Mouse (Mus musculus): Measurements from ENCODE around the gene Adamts13.

Adamts13 gene

DNA sequence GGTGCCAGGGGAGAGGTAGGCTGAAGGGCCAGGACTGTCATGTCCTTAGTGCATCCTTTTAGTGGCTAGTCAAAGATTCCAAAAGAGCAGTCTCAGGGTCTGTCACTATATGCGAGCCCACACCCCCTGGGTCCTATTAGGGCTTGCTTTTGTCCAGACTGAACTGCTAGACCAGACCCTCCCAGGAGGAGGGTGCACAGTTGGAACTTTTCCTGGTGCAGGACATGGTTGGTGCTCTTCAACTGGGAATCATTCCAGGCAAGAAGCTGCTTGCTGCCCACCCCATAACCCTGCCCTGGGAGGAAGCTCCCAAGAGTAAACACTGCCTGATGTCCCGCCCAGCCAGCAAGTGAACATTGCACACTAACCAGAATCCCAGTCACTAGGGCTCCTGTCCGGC, at the start of gene Adamts13:
Adamts13 (plus strand) TSS at position 301 of the 400 bp plus-strand sequence.
- DNase-seq: no peak

DNA sequence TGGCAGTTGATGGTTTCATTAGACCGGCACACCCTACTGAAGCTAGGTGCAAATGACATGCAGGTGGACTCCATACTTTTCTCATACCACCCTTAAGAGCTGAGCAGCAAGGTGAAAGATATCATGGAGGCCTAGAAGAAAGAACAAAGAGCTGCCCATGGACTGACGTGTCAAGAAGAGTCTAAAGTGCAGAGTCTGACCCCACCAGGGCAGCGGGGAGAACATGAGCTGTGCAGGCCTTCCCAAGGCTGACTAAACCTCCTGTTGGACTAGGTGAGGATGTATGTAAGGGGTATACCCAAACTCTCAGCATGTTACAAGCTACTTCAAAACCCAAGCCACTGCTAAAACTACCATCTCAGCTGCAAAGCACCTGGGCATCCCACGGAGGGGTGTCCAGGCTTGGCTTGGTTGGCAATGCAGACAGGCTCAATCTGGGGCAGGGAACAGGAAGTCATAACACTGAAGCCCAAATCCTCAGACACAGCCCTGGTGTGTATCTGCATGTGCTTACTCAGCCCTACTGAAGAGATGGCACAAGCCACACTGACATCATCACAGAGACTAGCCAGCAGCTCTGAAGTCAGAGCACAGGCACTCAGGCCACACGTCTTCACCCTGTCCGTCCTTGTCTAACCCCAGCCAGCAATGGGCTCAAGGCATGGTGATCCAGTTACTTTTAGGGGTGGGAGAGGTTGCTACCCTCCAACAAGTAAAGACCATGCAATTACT, 45.3 kb upstream of the Adamts13 start:
- no peak for DNase-seq

GRCm38 (mm10) chr2:26930390-26930789, 42.8 kb upstream of the Adamts13 start:
- DNase-seq: peak; percentile 91

DNA sequence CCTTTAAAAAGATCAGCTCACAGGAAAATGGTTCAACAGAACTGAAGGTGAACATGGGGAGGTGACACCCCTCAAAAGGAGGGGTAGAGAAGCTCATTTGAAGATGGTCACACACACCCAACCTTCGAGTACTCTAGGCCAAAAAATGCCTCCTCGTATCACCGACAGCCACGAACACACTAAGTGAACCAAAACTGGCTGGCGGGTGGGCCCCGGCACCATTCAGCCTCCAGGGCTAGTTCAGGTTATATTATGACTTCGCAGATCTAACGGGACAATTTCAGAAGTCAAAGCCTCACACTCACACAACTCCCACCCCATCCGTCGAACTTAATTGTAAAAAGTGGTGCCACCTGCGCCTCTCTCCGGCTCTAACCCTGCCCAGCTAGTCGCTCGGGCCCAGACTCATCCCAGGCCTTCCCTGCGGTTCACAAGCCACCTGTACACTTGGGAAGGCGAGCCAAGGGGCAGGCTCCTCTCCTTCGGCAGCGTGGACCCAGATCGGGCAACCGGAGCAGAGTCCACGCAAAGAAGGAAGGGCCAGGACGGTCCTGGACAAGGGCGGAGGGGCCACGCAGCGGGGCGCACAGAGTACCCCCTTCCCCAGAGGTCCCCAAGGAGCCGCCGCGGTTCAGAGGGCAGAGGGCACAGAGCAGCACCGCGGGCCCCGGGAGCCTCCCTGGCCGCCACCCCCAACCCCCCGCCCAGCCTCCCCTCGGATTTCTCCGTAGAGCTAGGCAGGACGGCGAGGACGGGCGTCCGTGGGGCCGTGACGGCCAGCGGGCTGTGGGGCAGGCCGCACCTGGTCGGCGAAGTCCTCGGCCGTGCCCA, 40.5 kb upstream of the Adamts13 start:
- DNase-seq: no peak

GRCm38 (mm10) chr2:26933304-26934055, 39.7 kb upstream of the Adamts13 start, which contains the start of the genes Surf4 and Stkld1:
Surf4 (minus strand) TSS chr2:26933928.
Stkld1 (plus strand) TSS chr2:26934047.
- peak; percentile 96 for DNase-seq

GRCm38 (mm10) chr2:26935286-26935685, 37.9 kb upstream of the Adamts13 start:
- no peak for DNase-seq

- DNase-seq: no peak
Measured at GRCm38 (mm10) chr2:26936425-26936824, 36.8 kb upstream of the Adamts13 start.

GRCm38 (mm10) chr2:26941539-26941938, 31.7 kb upstream of the Adamts13 start:
- peak; percentile 69 for DNase-seq

DNA sequence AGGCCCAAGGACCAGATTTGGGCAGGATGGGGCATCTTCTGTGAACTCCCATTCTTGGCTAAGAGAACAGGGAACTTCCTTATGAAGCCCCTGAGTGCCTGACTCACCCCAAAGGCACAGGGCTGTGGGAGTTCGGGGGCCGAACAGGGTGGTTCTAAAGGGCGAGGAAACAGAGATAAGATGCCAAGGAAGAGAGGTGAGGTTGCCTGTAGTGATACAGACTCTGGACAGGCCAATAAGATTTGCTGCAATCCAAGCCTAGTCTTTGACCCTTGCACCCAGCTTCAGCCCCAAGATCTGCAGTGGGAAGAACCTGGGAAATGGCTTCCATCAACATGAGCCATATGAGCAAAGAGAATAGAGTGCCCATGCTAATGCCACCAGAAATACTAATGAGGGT, 30.0 kb upstream of the Adamts13 start:
- no peak for DNase-seq

- no peak for DNase-seq
Measured at GRCm38 (mm10) chr2:26950411-26950810, 22.8 kb upstream of the Adamts13 start.

DNA sequence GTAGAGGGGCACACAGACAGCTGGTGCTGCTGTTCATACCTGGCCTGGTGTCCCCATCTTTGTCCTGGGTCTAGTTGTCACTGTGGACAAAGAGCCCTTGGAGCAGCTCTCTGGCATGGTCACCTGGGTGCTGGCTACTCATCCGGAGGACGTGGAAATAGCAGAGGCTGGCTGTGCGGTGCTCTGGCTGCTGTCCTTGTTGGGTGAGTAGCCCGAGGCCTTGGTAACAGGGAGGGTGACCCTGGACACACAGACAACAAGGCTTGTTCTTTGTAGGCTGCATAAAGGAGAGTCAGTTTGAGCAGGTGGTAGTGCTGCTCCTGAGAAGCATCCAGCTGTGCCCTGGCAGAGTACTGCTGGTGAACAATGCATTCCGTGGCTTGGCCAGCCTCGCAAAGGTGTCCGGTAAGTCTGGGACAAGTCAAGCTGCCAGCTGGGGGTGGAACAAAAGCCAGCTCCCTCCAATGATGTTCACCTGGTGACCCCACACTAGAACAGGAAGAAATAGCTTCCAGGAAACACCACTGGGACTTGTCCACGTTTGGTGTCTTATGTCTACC, 21.8 kb upstream of the Adamts13 start:
- no peak for DNase-seq

GRCm38 (mm10) chr2:26952193-26952592, 21.0 kb upstream of the Adamts13 start:
- peak; percentile 51 for DNase-seq

DNA sequence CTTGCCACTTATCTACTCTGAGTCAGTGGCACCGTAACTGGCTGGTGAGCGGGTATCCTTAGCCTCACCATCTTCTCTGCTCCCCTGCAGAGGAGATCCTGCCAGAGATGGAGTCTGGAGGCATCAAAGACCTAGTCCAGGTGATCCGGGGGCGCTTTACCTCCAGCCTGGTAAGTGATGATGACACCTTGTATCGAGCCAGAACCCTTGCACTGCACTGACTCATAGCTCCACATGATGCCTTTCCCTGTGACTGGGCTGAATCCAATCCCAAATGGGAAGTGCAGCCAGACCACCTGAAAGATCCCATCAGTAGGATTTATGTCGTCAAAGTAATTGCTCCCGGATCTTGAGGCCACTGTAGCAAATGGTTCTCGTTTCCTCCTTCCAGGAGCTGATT, 20.4 kb upstream of the Adamts13 start:
- no peak for DNase-seq

GRCm38 (mm10) chr2:26954735-26955395, 18.4 kb upstream of the Adamts13 start:
- DNase-seq: peak; percentile 58

- DNase-seq: no peak
Measured at GRCm38 (mm10) chr2:26956811-26957487, 16.3 kb upstream of the Adamts13 start.

DNA sequence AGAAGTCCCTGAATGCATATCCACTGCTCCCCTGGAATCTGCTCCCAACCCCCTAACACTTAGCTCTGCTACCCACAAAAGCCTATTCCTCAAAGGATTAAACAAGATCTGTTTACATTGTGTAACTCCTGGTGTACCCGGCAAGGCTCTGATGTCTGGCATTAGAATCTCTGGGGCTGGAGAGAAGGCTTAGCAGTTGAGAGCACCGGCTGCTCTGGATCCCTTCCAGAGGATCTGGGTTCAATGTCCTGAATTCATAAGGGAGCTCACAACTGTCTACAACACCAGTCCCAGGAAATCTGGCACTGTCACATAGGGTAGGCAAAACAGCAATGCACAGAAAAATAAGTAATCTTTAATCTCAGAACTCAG, 15.7 kb upstream of the Adamts13 start:
- no peak for DNase-seq

GRCm38 (mm10) chr2:26960756-26961155, 12.5 kb upstream of the Adamts13 start:
- DNase-seq: peak; percentile 9

- peak; percentile 93 for DNase-seq
Measured at GRCm38 (mm10) chr2:26963923-26964723, 9.1 kb upstream of the Adamts13 start, which contains the start of gene Rexo4. Rexo4 (minus strand) TSS chr2:26964386.

GRCm38 (mm10) chr2:26964724-26965370, 8.4 kb upstream of the Adamts13 start:
- no peak for DNase-seq

DNA sequence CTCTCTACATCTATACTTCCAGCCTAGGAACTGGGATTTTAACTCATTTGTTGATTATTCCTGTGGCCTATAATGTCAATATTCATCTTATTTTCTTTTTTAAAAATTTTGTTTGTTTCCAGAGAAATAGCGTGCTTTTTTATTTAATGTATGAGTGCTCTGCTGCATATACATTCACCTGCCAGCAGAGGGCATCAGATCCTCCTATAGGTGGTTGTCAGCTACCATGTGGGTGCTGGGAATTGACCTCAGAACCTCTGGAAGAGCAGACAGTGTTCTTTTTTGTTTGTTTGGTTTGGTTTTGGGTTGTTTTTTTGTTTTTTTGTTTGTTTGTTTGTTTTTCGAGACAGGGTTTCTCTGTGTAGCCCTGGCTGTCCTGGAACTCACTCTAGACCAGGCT, 6.0 kb upstream of the Adamts13 start:
- DNase-seq: no peak
